Mouse (Mus musculus) cortical plate, adult 2 months (tissue): ENCODE data around the gene Ctse.

Experiments used
- CTCF ChIP-seq: fragments of 200-500 bp; IDR thresholded peaks from 2 replicates; pipeline ENCODE4 v1.5.1; 2011; ENCODE audit warnings: mild to moderate bottlenecking, control low read depth, low read length; ENCODE audit not compliant: insufficient read depth; ENCODE audit errors: extremely low read depth
- POLR2A ChIP-seq: fragments of 200-500 bp; IDR thresholded peaks from 2 replicates; pipeline ENCODE4 v1.6.1; 2011; ENCODE audit warnings: mild to moderate bottlenecking, low read length, control low read depth; ENCODE audit not compliant: insufficient read depth; ENCODE audit errors: extremely low read depth

- TF ChIP-seq POLR2A (no peak), CTCF (no peak)
Observed at GRCm38 (mm10) chr1:131696325-131696724, 58.2 kb downstream of the Ctse start.
